Mouse (Mus musculus): Measurements from ENCODE around the gene Slc44a5. TPM values are rescaled to one million over a fixed set of nuclear protein-coding genes. Genes with fewer than 3 reads are reported as not detected.
A peak's percentile ranks its signal among the peaks of the same experiment; 100 is the strongest.
"Not testable (repeated sequence)": the region's sequence is repeated elsewhere in the genome, so short reads cannot be mapped to it uniquely, and the experiment has no call there.

The Slc44a5 gene
- polyA plus RNA-seq, 1 experiment from 2014 or later = 0.18 TPM

DNA sequence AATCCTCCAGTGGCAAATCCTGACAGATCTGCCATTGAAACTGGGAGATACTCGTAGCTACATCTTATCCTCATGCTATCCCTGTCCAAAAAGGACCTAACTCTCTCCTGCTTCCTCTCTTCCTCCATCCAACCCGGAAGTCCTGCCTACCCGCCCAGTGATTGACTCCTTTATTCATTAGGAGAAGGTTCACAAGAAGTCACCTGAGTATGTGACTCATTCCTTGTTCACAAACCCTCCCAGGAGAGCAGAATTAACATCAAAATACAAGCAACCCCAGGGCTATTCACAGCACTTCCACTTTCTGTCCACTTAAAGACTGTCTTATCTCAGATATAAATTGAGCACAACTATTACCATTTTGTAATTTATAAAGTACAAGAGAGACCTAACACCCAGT is 180.3 kb downstream of the Slc44a5 start:
- H3K4me1 ChIP-seq (ENCODE audit: control insufficient read depth, low read depth, low read length); H3K27ac ChIP-seq (ENCODE audit: low read length); ATAC-seq (ENCODE audit: low read depth); H3K36me3 ChIP-seq (ENCODE audit: control insufficient read depth, insufficient read depth); H3K9ac ChIP-seq (ENCODE audit: low read depth, low read length); H3K4me2 ChIP-seq (ENCODE audit: low read depth, low read length); H3K9me3 ChIP-seq (replicated peaks; ENCODE audit: control insufficient read depth, low read length); H3K4me3 ChIP-seq (ENCODE audit: low read depth, low read length); H3K27me3 ChIP-seq (ENCODE audit: control insufficient read depth, insufficient read depth, low read depth, low read length): not testable (repeated sequence)
- WGBS (ENCODE audit: insufficient replicate concordance) = 38% methylated on average over 3 of the region's 3 CpGs

- H3K27ac ChIP-seq (ENCODE audit: low read length) = no peak overlapping the region
- no peaks in the 10 kb centered on the region for H3K9me3 ChIP-seq (replicated peaks; ENCODE audit: control insufficient read depth, low read length)
- no peaks in the 10 kb centered on the region for H3K27me3 ChIP-seq (ENCODE audit: control insufficient read depth, insufficient read depth, low read depth, low read length)
- H3K9ac ChIP-seq (ENCODE audit: low read depth, low read length) = no peak overlapping the region
- no peak for ATAC-seq (ENCODE audit: low read depth)
- no peak overlapping the region for H3K4me2 ChIP-seq (ENCODE audit: low read depth, low read length)
- 61% methylated on average over 4 of the region's 4 CpGs for WGBS (ENCODE audit: insufficient replicate concordance)
- H3K4me3 ChIP-seq (ENCODE audit: low read depth, low read length) = no peak overlapping the region
- no peaks in the 10 kb centered on the region for H3K4me1 ChIP-seq (ENCODE audit: control insufficient read depth, low read depth, low read length)
- H3K36me3 ChIP-seq (ENCODE audit: control insufficient read depth, insufficient read depth) = no peaks in the 10 kb centered on the region
Observed at GRCm38 (mm10) chr3:154165882-154166281, 192.6 kb downstream of the Slc44a5 start.

- WGBS (ENCODE audit: insufficient replicate concordance) = 55% methylated on average over 10 of the region's 10 CpGs
- no peaks in the 10 kb centered on the region for H3K27me3 ChIP-seq (ENCODE audit: control insufficient read depth, insufficient read depth, low read depth, low read length)
Observed at GRCm38 (mm10) chr3:154171881-154172592, 198.8 kb downstream of the Slc44a5 start.

GRCm38 (mm10) chr3:154172593-154172965 is 199.3 kb downstream of the Slc44a5 start:
- Histone ChIP-seq H3K27ac (ENCODE audit: low read length) (no peak overlapping the region), H3K36me3 (ENCODE audit: control insufficient read depth, insufficient read depth) (no peaks in the 10 kb centered on the region), H3K4me2 (ENCODE audit: low read depth, low read length) (no peak overlapping the region), H3K27me3 (ENCODE audit: control insufficient read depth, insufficient read depth, low read depth, low read length) (no peaks in the 10 kb centered on the region), H3K4me3 (ENCODE audit: low read depth, low read length) (no peak overlapping the region), H3K9ac (ENCODE audit: low read depth, low read length) (no peak overlapping the region), H3K9me3 (replicated peaks; ENCODE audit: control insufficient read depth, low read length) (no peaks in the 10 kb centered on the region), H3K4me1 (ENCODE audit: control insufficient read depth, low read depth, low read length) (no peaks in the 10 kb centered on the region)
- no peak for ATAC-seq (ENCODE audit: low read depth)
- 68% methylated on average over 5 of the region's 5 CpGs for WGBS (ENCODE audit: insufficient replicate concordance)

More at GRCm38 (mm10) chr3:154171881-154172592, 198.8 kb downstream of the Slc44a5 start:
- Histone ChIP-seq H3K4me3 (ENCODE audit: low read depth, low read length) (no peak overlapping the region), H3K9me3 (replicated peaks; ENCODE audit: control insufficient read depth, low read length) (no peaks in the 10 kb centered on the region), H3K36me3 (ENCODE audit: control insufficient read depth, insufficient read depth) (no peaks in the 10 kb centered on the region), H3K27ac (ENCODE audit: low read length) (no peak overlapping the region), H3K4me2 (ENCODE audit: low read depth, low read length) (no peak overlapping the region), H3K9ac (ENCODE audit: low read depth, low read length) (no peak overlapping the region), H3K4me1 (ENCODE audit: control insufficient read depth, low read depth, low read length) (no peaks in the 10 kb centered on the region)
- ATAC-seq (ENCODE audit: low read depth) = no peak

- no peaks in the 10 kb centered on the region for H3K4me1 ChIP-seq (ENCODE audit: control insufficient read depth, low read depth, low read length)
- H3K9me3 ChIP-seq (replicated peaks; ENCODE audit: control insufficient read depth, low read length) = no peaks in the 10 kb centered on the region
- no peak for ATAC-seq (ENCODE audit: low read depth)
- 30% methylated on average over 1 of the region's 1 CpGs for WGBS (ENCODE audit: insufficient replicate concordance)
- H3K27me3 ChIP-seq (ENCODE audit: control insufficient read depth, insufficient read depth, low read depth, low read length) = no peaks in the 10 kb centered on the region
- H3K36me3 ChIP-seq (ENCODE audit: control insufficient read depth, insufficient read depth) = no peaks in the 10 kb centered on the region
- H3K9ac ChIP-seq (ENCODE audit: low read depth, low read length) = no peak overlapping the region
- H3K4me2 ChIP-seq (ENCODE audit: low read depth, low read length) = no peak overlapping the region
- no peak overlapping the region for H3K27ac ChIP-seq (ENCODE audit: low read length)
- no peak overlapping the region for H3K4me3 ChIP-seq (ENCODE audit: low read depth, low read length)
Observed at GRCm38 (mm10) chr3:154173556-154173955, 200.3 kb downstream of the Slc44a5 start.

- H3K27ac ChIP-seq (ENCODE audit: low read length) = no peak overlapping the region
- no peaks in the 10 kb centered on the region for H3K4me1 ChIP-seq (ENCODE audit: control insufficient read depth, low read depth, low read length)
- no peaks in the 10 kb centered on the region for H3K27me3 ChIP-seq (ENCODE audit: control insufficient read depth, insufficient read depth, low read depth, low read length)
- H3K9me3 ChIP-seq (replicated peaks; ENCODE audit: control insufficient read depth, low read length) = no peaks in the 10 kb centered on the region
- no peak overlapping the region for H3K9ac ChIP-seq (ENCODE audit: low read depth, low read length)
- H3K4me3 ChIP-seq (ENCODE audit: low read depth, low read length) = no peak overlapping the region
- 50% methylated on average over 9 of the region's 9 CpGs for WGBS (ENCODE audit: insufficient replicate concordance)
- no peaks in the 10 kb centered on the region for H3K36me3 ChIP-seq (ENCODE audit: control insufficient read depth, insufficient read depth)
- H3K4me2 ChIP-seq (ENCODE audit: low read depth, low read length) = no peak overlapping the region
- ATAC-seq (ENCODE audit: low read depth) = no peak
Observed at GRCm38 (mm10) chr3:154174031-154174430, 200.8 kb downstream of the Slc44a5 start.

GRCm38 (mm10) chr3:154174766-154175165 is 201.5 kb downstream of the Slc44a5 start:
- Histone ChIP-seq H3K36me3 (ENCODE audit: control insufficient read depth, insufficient read depth) (no peaks in the 10 kb centered on the region), H3K9ac (ENCODE audit: low read depth, low read length) (no peak overlapping the region), H3K27me3 (ENCODE audit: control insufficient read depth, insufficient read depth, low read depth, low read length) (no peaks in the 10 kb centered on the region), H3K9me3 (replicated peaks; ENCODE audit: control insufficient read depth, low read length) (no peaks in the 10 kb centered on the region), H3K4me1 (ENCODE audit: control insufficient read depth, low read depth, low read length) (no peaks in the 10 kb centered on the region), H3K4me2 (ENCODE audit: low read depth, low read length) (no peak overlapping the region), H3K27ac (ENCODE audit: low read length) (no peak overlapping the region), H3K4me3 (ENCODE audit: low read depth, low read length) (no peak overlapping the region)
- ATAC-seq (ENCODE audit: low read depth) = no peak
- whole genome bisulfite sequencing (ENCODE audit: insufficient replicate concordance) = 66% methylated on average over 7 of the region's 7 CpGs

GRCm38 (mm10) chr3:154177665-154178305 is 204.5 kb downstream of the Slc44a5 start:
- peak; percentile 35; the same call in 1 of the 2 replicates for ATAC-seq (ENCODE audit: low read depth)
- Histone ChIP-seq H3K27me3 (ENCODE audit: control insufficient read depth, insufficient read depth, low read depth, low read length) (no peaks in the 10 kb centered on the region), H3K9me3 (replicated peaks; ENCODE audit: control insufficient read depth, low read length) (no peaks in the 10 kb centered on the region), H3K9ac (ENCODE audit: low read depth, low read length) (no peak overlapping the region), H3K36me3 (ENCODE audit: control insufficient read depth, insufficient read depth) (no peaks in the 10 kb centered on the region), H3K27ac (ENCODE audit: low read length) (no peak overlapping the region), H3K4me2 (ENCODE audit: low read depth, low read length) (no peak overlapping the region), H3K4me3 (ENCODE audit: low read depth, low read length) (no peak overlapping the region), H3K4me1 (ENCODE audit: control insufficient read depth, low read depth, low read length) (no peaks in the 10 kb centered on the region)
- 24% methylated on average over 8 of the region's 8 CpGs for WGBS (ENCODE audit: insufficient replicate concordance)

DNA sequence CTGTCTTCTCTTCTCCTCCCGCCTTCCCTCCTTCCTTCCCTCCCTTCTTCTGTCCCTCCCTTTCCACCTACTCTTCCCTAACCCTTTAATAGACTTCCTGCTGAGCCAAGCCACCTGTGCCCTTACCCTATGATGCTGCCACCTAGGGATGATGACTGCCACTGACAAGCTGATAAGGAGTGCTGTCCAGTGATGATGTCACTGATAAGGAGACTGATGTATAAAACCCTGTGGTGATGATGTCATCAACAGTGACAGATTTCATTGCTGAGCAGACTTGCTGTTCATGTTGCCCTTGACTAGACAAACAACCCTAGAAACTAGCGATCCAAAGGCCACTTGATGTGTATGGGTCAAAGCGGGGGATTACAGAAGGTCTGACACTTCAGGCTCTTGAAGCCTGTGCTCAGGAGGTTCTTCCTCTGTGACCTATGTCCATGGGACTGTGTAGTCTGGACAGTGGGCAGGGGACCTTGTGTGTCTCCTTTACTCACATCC is 206.2 kb downstream of the Slc44a5 start:
- no peaks in the 10 kb centered on the region for H3K4me1 ChIP-seq (ENCODE audit: control insufficient read depth, low read depth, low read length)
- no peak; the same call in 1 of the 2 replicates for ATAC-seq (ENCODE audit: low read depth)
- no peak overlapping the region for H3K9ac ChIP-seq (ENCODE audit: low read depth, low read length)
- no peaks in the 10 kb centered on the region for H3K27me3 ChIP-seq (ENCODE audit: control insufficient read depth, insufficient read depth, low read depth, low read length)
- 82% methylated on average over 2 of the region's 3 CpGs for WGBS (ENCODE audit: insufficient replicate concordance)
- H3K4me2 ChIP-seq (ENCODE audit: low read depth, low read length) = no peak overlapping the region
- no peaks in the 10 kb centered on the region for H3K36me3 ChIP-seq (ENCODE audit: control insufficient read depth, insufficient read depth)
- H3K4me3 ChIP-seq (ENCODE audit: low read depth, low read length) = no peak overlapping the region
- no peaks in the 10 kb centered on the region for H3K9me3 ChIP-seq (replicated peaks; ENCODE audit: control insufficient read depth, low read length)
- no peak overlapping the region for H3K27ac ChIP-seq (ENCODE audit: low read length)
